Mouse (Mus musculus) embryo, embryonic 11 days (tissue): Measurements from ENCODE around the gene Mycl.

Experiments used
- DNase-seq: peaks from one replicate; pipeline ENCODE4 v3.0.0-alpha.2; 2015

The Mycl gene

DNA sequence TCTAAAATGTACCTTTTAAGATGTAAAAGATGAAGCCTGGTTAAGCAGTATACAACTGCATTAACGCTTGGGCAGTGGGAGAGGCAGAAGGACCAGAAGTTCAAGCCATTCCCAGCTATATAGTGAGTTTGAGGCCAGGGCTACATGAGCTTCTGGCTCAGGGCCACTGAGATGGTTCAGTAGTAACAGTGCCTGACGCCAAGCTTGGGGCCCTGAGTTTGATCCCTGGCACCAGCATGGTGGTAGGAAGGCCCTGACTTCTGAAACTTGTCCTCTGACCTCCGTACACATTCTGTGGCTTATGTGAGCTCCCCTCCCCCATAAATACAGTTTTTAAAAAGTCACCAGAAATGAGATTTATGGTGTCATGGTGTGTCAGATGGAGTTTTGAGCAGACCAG, 26.1 kb downstream of the Mycl start:
- no peak for DNase-seq

- no peak for DNase-seq
Observed at GRCm38 (mm10) chr4:123022896-123023295, 27.4 kb downstream of the Mycl start.

DNA sequence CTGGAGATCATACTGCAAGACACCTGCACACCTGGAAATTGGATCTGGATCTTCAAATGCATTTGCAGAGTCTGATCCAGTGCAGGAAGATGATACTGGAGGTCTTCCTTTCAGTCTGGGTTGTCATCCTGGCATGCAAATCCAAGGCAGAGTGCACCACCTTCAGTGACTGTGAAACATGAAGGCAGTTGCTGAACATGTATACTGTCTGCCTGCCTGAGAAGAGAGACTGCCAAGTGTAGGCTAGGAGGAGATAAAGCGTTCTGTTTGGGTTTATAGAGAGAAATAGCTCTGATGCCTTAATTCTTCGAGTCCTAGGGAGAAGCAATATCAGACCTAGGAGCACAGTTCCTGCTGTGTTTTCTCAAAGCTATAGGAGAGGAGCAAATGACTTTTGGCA, 30.0 kb downstream of the Mycl start:
- DNase-seq = no peak

- no peak for DNase-seq
Observed at GRCm38 (mm10) chr4:123026161-123026560, 30.7 kb downstream of the Mycl start.

GRCm38 (mm10) chr4:123026597-123026996, 31.1 kb downstream of the Mycl start:
- no peak for DNase-seq

DNA sequence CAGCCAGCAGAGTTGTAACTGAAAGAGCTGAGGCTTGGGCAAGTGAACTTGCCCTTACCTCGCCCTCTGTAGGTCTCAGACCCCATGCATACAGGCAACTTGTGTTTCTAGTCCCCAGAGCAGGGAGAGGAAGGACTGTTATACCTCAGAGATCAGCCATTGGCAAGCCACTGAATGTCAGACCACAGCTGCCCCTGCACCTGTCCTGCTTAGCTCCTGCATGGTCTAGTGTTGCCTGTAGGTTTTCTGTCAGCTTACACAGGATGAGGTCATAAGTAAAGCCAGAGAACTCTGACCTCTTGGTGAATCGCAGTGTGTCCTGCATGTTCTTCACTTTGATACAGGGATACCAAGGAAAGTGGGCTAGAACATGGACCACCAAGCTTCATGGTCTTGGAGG, 39.4 kb downstream of the Mycl start:
- no peak for DNase-seq

GRCm38 (mm10) chr4:123035636-123036035, 40.2 kb downstream of the Mycl start:
- DNase-seq = no peak

DNA sequence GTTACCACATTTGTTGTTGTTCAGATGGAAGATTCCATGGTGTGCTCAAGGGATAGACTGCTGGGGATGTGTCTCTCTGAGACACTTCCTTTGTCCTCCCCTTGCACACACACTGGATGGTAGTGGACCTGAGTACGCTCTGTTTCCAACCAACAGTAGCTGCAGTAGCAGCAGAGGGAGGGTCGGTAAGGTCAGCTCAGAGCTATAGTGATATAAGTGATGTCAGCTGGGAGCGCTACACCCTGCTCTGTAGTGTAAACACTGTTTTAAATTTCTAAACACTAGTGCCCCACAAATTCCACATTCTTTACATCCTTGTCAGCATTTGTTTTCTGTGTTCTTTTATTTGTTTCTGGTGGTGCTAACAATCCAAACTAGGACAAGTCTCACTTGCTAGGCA, 41.3 kb downstream of the Mycl start:
- DNase-seq = no peak

GRCm38 (mm10) chr4:123041131-123041530, 45.7 kb downstream of the Mycl start:
- DNase-seq = no peak

- DNase-seq = no peak
Observed at GRCm38 (mm10) chr4:123043858-123044257, 48.4 kb downstream of the Mycl start.

- no peak for DNase-seq
Observed at GRCm38 (mm10) chr4:123044842-123045241, 49.4 kb downstream of the Mycl start.

- peak; percentile 17 for DNase-seq
Observed at GRCm38 (mm10) chr4:123046300-123046699, 50.8 kb downstream of the Mycl start.

GRCm38 (mm10) chr4:123050681-123051211, 55.3 kb downstream of the Mycl start:
- peak; percentile 67 for DNase-seq
